Mouse (Mus musculus) heart, postnatal 25 days (tissue): ENCODE data around the gene Sacs. TPM values are rescaled to one million over a fixed set of nuclear protein-coding genes. Genes with fewer than 3 reads are reported as not detected.

Experiments
- DNase-seq: peaks from one replicate; pipeline ENCODE4 v3.0.0; 2022; ENCODE audit warnings: low spot score
- intact Hi-C: fragments of 180-260 bp; cut with DNase I; formaldehyde crosslinking; loops from one replicate; pipeline ENCODE4 v1.15.1; 2025
- total RNA-seq, 2 experiments: library from RNA; stranded (reverse); gene quantifications; 2 replicates each; pipeline ENCODE4 v1.2.3; 2021

The Sacs gene
- total RNA-seq, 2 experiments from 2014 or later = 32.1 to 32.9 TPM

- intact Hi-C loops = no loop called here
- DNase-seq = no peak
Observed at GRCm38 (mm10) chr14:61226151-61226550, 87.9 kb downstream of the Sacs start.

- intact Hi-C loops = no loop called here
Observed at GRCm38 (mm10) chr14:61229763-61230162, 91.5 kb downstream of the Sacs start.

GRCm38 (mm10) chr14:61230179-61230578, 91.9 kb downstream of the Sacs start:
- intact Hi-C loops = no loop called here

More at GRCm38 (mm10) chr14:61229763-61230162, 91.5 kb downstream of the Sacs start:
- no peak for DNase-seq

GRCm38 (mm10) chr14:61232016-61232568, 93.8 kb downstream of the Sacs start:
- intact Hi-C loops = no loop called here
- no peak for DNase-seq

More at GRCm38 (mm10) chr14:61230179-61230578, 91.9 kb downstream of the Sacs start:
- no peak for DNase-seq

- no peak for DNase-seq
- intact Hi-C loops = no loop called here
Observed at GRCm38 (mm10) chr14:61235846-61236474, 97.7 kb downstream of the Sacs start.

GRCm38 (mm10) chr14:61237101-61237654, 98.9 kb downstream of the Sacs start:
- intact Hi-C loops = no loop called here
- DNase-seq = no peak

- no peak for DNase-seq
- intact Hi-C loops = no loop called here
Observed at GRCm38 (mm10) chr14:61238751-61239150, 100.5 kb downstream of the Sacs start.

- DNase-seq = no peak
- intact Hi-C loops = loop anchor here (1.0 kb wide), 1 partner anchor 52 kb away; no protein-coding TSS in a partner anchor
Observed at GRCm38 (mm10) chr14:61242611-61243010, 104.4 kb downstream of the Sacs start.

GRCm38 (mm10) chr14:61246444-61246843, 108.2 kb downstream of the Sacs start:
- intact Hi-C loops = no loop called here
- no peak for DNase-seq

GRCm38 (mm10) chr14:61252596-61253388, 114.5 kb downstream of the Sacs start:
- no peak for DNase-seq

GRCm38 (mm10) chr14:61258352-61258751, 120.1 kb downstream of the Sacs start, which contains the start of gene Sgcg:
Sgcg (minus strand) TSS chr14:61258490.
- DNase-seq = peak; percentile 24
- intact Hi-C loops = no loop called here

More at GRCm38 (mm10) chr14:61252596-61253388, 114.5 kb downstream of the Sacs start:
- intact Hi-C loops = no loop called here

GRCm38 (mm10) chr14:61259084-61259483, 120.8 kb downstream of the Sacs start:
- intact Hi-C loops = no loop called here
- DNase-seq = no peak

- intact Hi-C loops = no loop called here
Observed at GRCm38 (mm10) chr14:61267908-61268475, 129.7 kb downstream of the Sacs start.

GRCm38 (mm10) chr14:61274414-61275198, 136.3 kb downstream of the Sacs start:
- DNase-seq = no peak
- intact Hi-C loops = no loop called here

More at GRCm38 (mm10) chr14:61267908-61268475, 129.7 kb downstream of the Sacs start:
- no peak for DNase-seq

- no peak for DNase-seq
- intact Hi-C loops = no loop called here
Observed at GRCm38 (mm10) chr14:61277285-61277684, 139.0 kb downstream of the Sacs start.

- DNase-seq = no peak
- intact Hi-C loops = no loop called here
Observed at GRCm38 (mm10) chr14:61278676-61279300, 140.5 kb downstream of the Sacs start.

- intact Hi-C loops = no loop called here
- DNase-seq = no peak
Observed at GRCm38 (mm10) chr14:61288606-61289286, 150.5 kb downstream of the Sacs start.
